Mouse (Mus musculus): Measurements from ENCODE around the gene Herc4. TPM values are rescaled to one million over a fixed set of nuclear protein-coding genes. Genes with fewer than 3 reads are reported as not detected.

Gene Herc4
- polyA plus RNA-seq, 1 experiment from 2014 or later = 39.7 TPM

- WGBS = 64% methylated on average over 5 of the region's 5 CpGs
- H3K9ac ChIP-seq (replicated peaks; ENCODE audit: low read length) = no peak overlapping the region
- no peaks in the 10 kb centered on the region for H3K4me1 ChIP-seq (ENCODE audit: insufficient read depth, low read length)
- no peaks in the 10 kb centered on the region for H3K9me3 ChIP-seq (ENCODE audit: low read length)
- no peak overlapping the region for H3K4me2 ChIP-seq (replicated peaks; ENCODE audit: low read depth, low read length)
- H3K4me3 ChIP-seq (ENCODE audit: low read length) = no peak overlapping the region
- no peak overlapping the region for H3K27ac ChIP-seq (ENCODE audit: low read length)
- no peaks in the 10 kb centered on the region for H3K27me3 ChIP-seq (ENCODE audit: insufficient read depth, low read length)
- no peak for ATAC-seq (ENCODE audit: low FRiP score, low TSS enrichment)
- H3K36me3 ChIP-seq (ENCODE audit: insufficient read depth, low read length) = no peaks in the 10 kb centered on the region
Measured at GRCm38 (mm10) chr10:63231630-63232029, 12.0 kb upstream of the Herc4 start.

GRCm38 (mm10) chr10:63234133-63234532 is 9.5 kb upstream of the Herc4 start:
- Histone ChIP-seq H3K9me3 (ENCODE audit: low read length) (no peaks in the 10 kb centered on the region), H3K9ac (replicated peaks; ENCODE audit: low read length) (no peak overlapping the region), H3K4me1 (ENCODE audit: insufficient read depth, low read length) (no peaks in the 10 kb centered on the region), H3K4me2 (replicated peaks; ENCODE audit: low read depth, low read length) (no peak overlapping the region), H3K36me3 (ENCODE audit: insufficient read depth, low read length) (no peaks in the 10 kb centered on the region), H3K4me3 (ENCODE audit: low read length) (no peak overlapping the region), H3K27me3 (ENCODE audit: insufficient read depth, low read length) (no peaks in the 10 kb centered on the region), H3K27ac (ENCODE audit: low read length) (no peak overlapping the region)
- 85% methylated on average over 5 of the region's 5 CpGs for WGBS
- no peak for ATAC-seq (ENCODE audit: low FRiP score, low TSS enrichment)

GRCm38 (mm10) chr10:63235889-63236288 is 7.7 kb upstream of the Herc4 start:
- ATAC-seq (ENCODE audit: low FRiP score, low TSS enrichment) = no peak
- WGBS = 80% methylated on average over 8 of the region's 8 CpGs

GRCm38 (mm10) chr10:63236663-63237062 is 6.9 kb upstream of the Herc4 start:
- no peaks in the 10 kb centered on the region for H3K36me3 ChIP-seq (ENCODE audit: insufficient read depth, low read length)
- H3K27ac ChIP-seq (ENCODE audit: low read length) = no peak overlapping the region
- 90% methylated on average over 6 of the region's 6 CpGs for WGBS
- H3K9ac ChIP-seq (replicated peaks; ENCODE audit: low read length) = no peak overlapping the region
- H3K9me3 ChIP-seq (ENCODE audit: low read length) = no peaks in the 10 kb centered on the region
- ATAC-seq (ENCODE audit: low FRiP score, low TSS enrichment) = no peak
- no peak overlapping the region for H3K4me3 ChIP-seq (ENCODE audit: low read length)
- no peaks in the 10 kb centered on the region for H3K27me3 ChIP-seq (ENCODE audit: insufficient read depth, low read length)
- no peaks in the 10 kb centered on the region for H3K4me1 ChIP-seq (ENCODE audit: insufficient read depth, low read length)
- no peak overlapping the region for H3K4me2 ChIP-seq (replicated peaks; ENCODE audit: low read depth, low read length)

More at GRCm38 (mm10) chr10:63235889-63236288, 7.7 kb upstream of the Herc4 start:
- H3K27ac ChIP-seq (ENCODE audit: low read length) = no peak overlapping the region
- no peaks in the 10 kb centered on the region for H3K36me3 ChIP-seq (ENCODE audit: insufficient read depth, low read length)
- no peak overlapping the region for H3K4me2 ChIP-seq (replicated peaks; ENCODE audit: low read depth, low read length)
- no peak overlapping the region for H3K4me3 ChIP-seq (ENCODE audit: low read length)
- H3K27me3 ChIP-seq (ENCODE audit: insufficient read depth, low read length) = no peaks in the 10 kb centered on the region
- H3K9me3 ChIP-seq (ENCODE audit: low read length) = no peaks in the 10 kb centered on the region
- H3K4me1 ChIP-seq (ENCODE audit: insufficient read depth, low read length) = no peaks in the 10 kb centered on the region
- H3K9ac ChIP-seq (replicated peaks; ENCODE audit: low read length) = no peak overlapping the region

- Histone ChIP-seq H3K36me3 (ENCODE audit: insufficient read depth, low read length) (no peaks in the 10 kb centered on the region), H3K9ac (replicated peaks; ENCODE audit: low read length) (no peak overlapping the region), H3K4me1 (ENCODE audit: insufficient read depth, low read length) (no peaks in the 10 kb centered on the region), H3K27me3 (ENCODE audit: insufficient read depth, low read length) (no peaks in the 10 kb centered on the region), H3K9me3 (ENCODE audit: low read length) (no peaks in the 10 kb centered on the region), H3K27ac (ENCODE audit: low read length) (no peak overlapping the region), H3K4me3 (ENCODE audit: low read length) (no peak overlapping the region), H3K4me2 (replicated peaks; ENCODE audit: low read depth, low read length) (no peak overlapping the region)
- no peak for ATAC-seq (ENCODE audit: low FRiP score, low TSS enrichment)
- 38% methylated on average over 2 of the region's 2 CpGs for WGBS
Measured at GRCm38 (mm10) chr10:63237206-63237605, 6.4 kb upstream of the Herc4 start.

- no peak for ATAC-seq (ENCODE audit: low FRiP score, low TSS enrichment)
- 78% methylated on average over 4 of the region's 4 CpGs for WGBS
- H3K4me1 ChIP-seq (ENCODE audit: insufficient read depth, low read length) = peaks cover 8% of the 10 kb centered on the region
- H3K4me2 ChIP-seq (replicated peaks; ENCODE audit: low read depth, low read length) = no peak overlapping the region
- H3K27ac ChIP-seq (ENCODE audit: low read length) = no peak overlapping the region
- no peaks in the 10 kb centered on the region for H3K9me3 ChIP-seq (ENCODE audit: low read length)
- no peaks in the 10 kb centered on the region for H3K36me3 ChIP-seq (ENCODE audit: insufficient read depth, low read length)
- H3K27me3 ChIP-seq (ENCODE audit: insufficient read depth, low read length) = no peaks in the 10 kb centered on the region
- H3K4me3 ChIP-seq (ENCODE audit: low read length) = no peak overlapping the region
- H3K9ac ChIP-seq (replicated peaks; ENCODE audit: low read length) = no peak overlapping the region
Measured at GRCm38 (mm10) chr10:63238090-63238489, 5.5 kb upstream of the Herc4 start.

GRCm38 (mm10) chr10:63239848-63240247 is 3.8 kb upstream of the Herc4 start:
- Histone ChIP-seq H3K27ac (ENCODE audit: low read length) (no peak overlapping the region), H3K27me3 (ENCODE audit: insufficient read depth, low read length) (no peaks in the 10 kb centered on the region), H3K9me3 (ENCODE audit: low read length) (no peaks in the 10 kb centered on the region), H3K4me2 (replicated peaks; ENCODE audit: low read depth, low read length) (no peak overlapping the region), H3K4me1 (ENCODE audit: insufficient read depth, low read length) (peaks cover 10% of the 10 kb centered on the region), H3K4me3 (ENCODE audit: low read length) (no peak overlapping the region), H3K36me3 (ENCODE audit: insufficient read depth, low read length) (no peaks in the 10 kb centered on the region), H3K9ac (replicated peaks; ENCODE audit: low read length) (no peak overlapping the region)
- no peak for ATAC-seq (ENCODE audit: low FRiP score, low TSS enrichment)
- 85% methylated on average over 2 of the region's 2 CpGs for WGBS

GRCm38 (mm10) chr10:63240868-63241271 is 2.7 kb upstream of the Herc4 start:
- Histone ChIP-seq H3K27me3 (ENCODE audit: insufficient read depth, low read length) (no peaks in the 10 kb centered on the region), H3K4me3 (ENCODE audit: low read length) (no peak overlapping the region), H3K9ac (replicated peaks; ENCODE audit: low read length) (no peak overlapping the region), H3K9me3 (ENCODE audit: low read length) (no peaks in the 10 kb centered on the region), H3K4me1 (ENCODE audit: insufficient read depth, low read length) (peaks cover 17% of the 10 kb centered on the region), H3K36me3 (ENCODE audit: insufficient read depth, low read length) (peaks cover 2% of the 10 kb centered on the region; the same call in 1 of the 2 replicates), H3K4me2 (replicated peaks; ENCODE audit: low read depth, low read length) (no peak overlapping the region), H3K27ac (ENCODE audit: low read length) (no peak overlapping the region)
- ATAC-seq (ENCODE audit: low FRiP score, low TSS enrichment) = no peak
- WGBS = 73% methylated on average over 2 of the region's 2 CpGs

- Histone ChIP-seq H3K36me3 (ENCODE audit: insufficient read depth, low read length) (peaks cover 3% of the 10 kb centered on the region; the same call in 1 of the 2 replicates), H3K9me3 (ENCODE audit: low read length) (no peaks in the 10 kb centered on the region), H3K9ac (replicated peaks; ENCODE audit: low read length) (peak overlapping the region; percentile 50), H3K27me3 (ENCODE audit: insufficient read depth, low read length) (no peaks in the 10 kb centered on the region), H3K4me2 (replicated peaks; ENCODE audit: low read depth, low read length) (peak overlapping the region; percentile 53), H3K4me1 (ENCODE audit: insufficient read depth, low read length) (peaks cover 17% of the 10 kb centered on the region), H3K4me3 (ENCODE audit: low read length) (peak overlapping the region; percentile 95), H3K27ac (ENCODE audit: low read length) (no peak overlapping the region)
- ATAC-seq (ENCODE audit: low FRiP score, low TSS enrichment) = no peak
- 22% methylated on average over 12 of the region's 12 CpGs for WGBS
Measured at GRCm38 (mm10) chr10:63242798-63243435, 693 bp upstream of the Herc4 start.

- H3K27ac ChIP-seq (ENCODE audit: low read length) = peak overlapping the region; percentile 99
- H3K9me3 ChIP-seq (ENCODE audit: low read length) = no peaks in the 10 kb centered on the region
- ATAC-seq (ENCODE audit: low FRiP score, low TSS enrichment) = peak; percentile 87
- H3K27me3 ChIP-seq (ENCODE audit: insufficient read depth, low read length) = no peaks in the 10 kb centered on the region
- peak overlapping the region; percentile 97 for H3K9ac ChIP-seq (replicated peaks; ENCODE audit: low read length)
- H3K4me1 ChIP-seq (ENCODE audit: insufficient read depth, low read length) = peaks cover 17% of the 10 kb centered on the region
- H3K36me3 ChIP-seq (ENCODE audit: insufficient read depth, low read length) = peaks cover 3% of the 10 kb centered on the region; the same call in 1 of the 2 replicates
- H3K4me3 ChIP-seq (ENCODE audit: low read length) = peak overlapping the region; percentile 95
- peak overlapping the region; percentile 63 for H3K4me2 ChIP-seq (replicated peaks; ENCODE audit: low read depth, low read length)
- WGBS = 0% methylated on average over 41 of the region's 41 CpGs
Measured at GRCm38 (mm10) chr10:63244055-63244671, 553 bp downstream of the Herc4 start.
